Mouse (Mus musculus): ENCODE measurements around the gene Lrpprc. TPM values are rescaled to one million over a fixed set of nuclear protein-coding genes. Genes with fewer than 3 reads are reported as not detected.

Lrpprc gene
- polyA plus RNA-seq (2012; rRNA removed) = 23.9 and 25.3 TPM in 2 replicates

GRCm38 (mm10) chr17:84790447-84791098, at the start of gene Lrpprc:
TSS of gene Lrpprc (minus strand) at chr17:84790789.

GRCm38 (mm10) chr17:84682734-84683717, 107.6 kb downstream of the Lrpprc start, which contains the start of gene Abcg5:
TSS of gene Abcg5 (minus strand) at chr17:84683011.

DNA sequence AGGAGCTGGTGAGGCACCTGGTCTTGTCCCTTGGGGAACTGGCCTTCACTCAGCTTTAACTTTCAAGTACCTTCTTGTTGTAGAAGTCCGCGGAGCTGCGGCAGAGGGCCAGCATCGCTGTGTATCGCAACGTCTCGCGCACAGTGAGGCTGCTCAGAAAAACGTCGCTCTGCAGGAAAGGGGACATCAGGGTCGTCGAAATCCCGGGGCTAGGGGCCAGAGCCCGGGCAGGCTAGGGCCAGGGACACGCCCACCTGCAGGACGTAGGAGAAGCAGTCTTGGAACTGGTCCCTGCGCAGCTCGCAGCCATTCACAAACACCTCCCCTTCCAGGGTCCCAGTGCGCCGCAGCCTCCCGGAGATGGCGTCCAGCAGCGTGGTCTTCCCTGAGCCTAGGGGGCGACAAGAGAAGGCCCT, 114.6 kb downstream of the Lrpprc start, which contains the start of gene Abcg8:
Gene Abcg8, plus strand, starts transcription at position 352 of the 416 bp plus-strand sequence.

Other genes with a start within 250 kb of the Lrpprc start
- gene Dync2li1, start 164.3 kb downstream of the Lrpprc start, polyA plus RNA-seq (2012; rRNA removed) = 25.3 and 26.9 TPM in 2 replicates
- gene Abcg8, start 114.5 kb downstream of the Lrpprc start, polyA plus RNA-seq (2012; rRNA removed) = 0.35 and 0.43 TPM in 2 replicates
- gene Abcg5, start 107.8 kb downstream of the Lrpprc start, polyA plus RNA-seq (2012; rRNA removed) = 2.6 and 3.1 TPM in 2 replicates
- 82.1 and 84.1 TPM in 2 replicates for gene Ppm1b, start 166.0 kb upstream of the Lrpprc start, polyA plus RNA-seq (2012; rRNA removed)
- gene Slc3a1, start 237.6 kb upstream of the Lrpprc start, polyA plus RNA-seq (2012; rRNA removed) = 1.4 and 1.9 TPM in 2 replicates

Measured in central nervous system, embryonic 14 days (tissue).